Mouse (Mus musculus) myocyte (in vitro differentiated cells): ENCODE results near the gene RPS10-NUDT3. TPM values are rescaled to one million over a fixed set of nuclear protein-coding genes. Genes with fewer than 3 reads are reported as not detected.
"Not testable (repeated sequence)": the region's sequence is repeated elsewhere in the genome, so short reads cannot be mapped to it uniquely, and the experiment has no call there.

Source experiments
- H3K27me3 ChIP-seq: one replicate; pipeline ENCODE4 v1.6.1; 2011; ENCODE audit not compliant: control insufficient read depth, insufficient read depth, insufficient read length
- H3K36me3 ChIP-seq: one replicate; pipeline ENCODE4 v1.6.1; 2011; ENCODE audit not compliant: control insufficient read depth, insufficient read depth
- H3K4me2 ChIP-seq: one replicate; pipeline ENCODE4 v1.6.1; 2011; ENCODE audit warnings: low read depth, control low read depth
- H3K4me3 ChIP-seq: one replicate; pipeline ENCODE4 v1.5.1; 2011; ENCODE audit warnings: mild to moderate bottlenecking, control low read depth, moderate library complexity
- H3K79me2 ChIP-seq: one replicate; pipeline ENCODE4 v1.6.1; 2011; ENCODE audit not compliant: control insufficient read depth, insufficient read depth
- H3ac ChIP-seq: one replicate; pipeline ENCODE4 v1.6.1; 2011; ENCODE audit not compliant: control insufficient read depth, insufficient read length
- CEBPB ChIP-seq: IDR thresholded peaks from 2 replicates; pipeline ENCODE4 v1.6.1; 2011; ENCODE audit warnings: mild to moderate bottlenecking, moderate library complexity; ENCODE audit not compliant: poor library complexity, insufficient read depth, severe bottlenecking
- E2F4 ChIP-seq: IDR thresholded peaks from one replicate; pipeline ENCODE4 v1.6.1; 2011; ENCODE audit warnings: mild to moderate bottlenecking, control low read depth, moderate library complexity; ENCODE audit not compliant: insufficient read depth
- MAX ChIP-seq: IDR thresholded peaks from one replicate; pipeline ENCODE4 v1.6.1; 2011; ENCODE audit warnings: low read depth, mild to moderate bottlenecking, control low read depth
- MYOD1 ChIP-seq, 3 experiments: IDR thresholded peaks; one replicate each; pipeline ENCODE4 v1.6.1; 2011; ENCODE audit warnings: control low read depth in 2 of 3, low read depth in 2 of 3, mild to moderate bottlenecking in 2 of 3, moderate library complexity in 1 of 3; ENCODE audit not compliant: insufficient read length in 2 of 3, control insufficient read depth in 1 of 3
- MYOG ChIP-seq, 3 experiments: IDR thresholded peaks; one replicate each; pipeline ENCODE4 v1.6.1; 2011; ENCODE audit warnings: control low read depth in 2 of 3, low read depth in 2 of 3, mild to moderate bottlenecking in 2 of 3; ENCODE audit not compliant: insufficient read length in 2 of 3, control insufficient read depth in 1 of 3, insufficient read depth in 1 of 3
- POLR2A ChIP-seq: IDR thresholded peaks from one replicate; pipeline ENCODE4 v1.6.1; 2011; ENCODE audit warnings: low read depth, mild to moderate bottlenecking, control low read depth, moderate library complexity; ENCODE audit not compliant: insufficient read length
- POLR2AphosphoS2 ChIP-seq: IDR thresholded peaks from one replicate; pipeline ENCODE4 v1.6.1; 2011; ENCODE audit warnings: low read depth, control low read depth; ENCODE audit not compliant: insufficient read length
- REST ChIP-seq: IDR thresholded peaks from one replicate; pipeline ENCODE4 v1.6.1; 2011; ENCODE audit warnings: mild to moderate bottlenecking, control low read depth, moderate library complexity; ENCODE audit not compliant: insufficient read depth, insufficient read length
- SRF ChIP-seq: IDR thresholded peaks from one replicate; pipeline ENCODE4 v1.6.1; 2011; ENCODE audit warnings: low read depth; ENCODE audit not compliant: control insufficient read depth, insufficient read length
- TCF12 ChIP-seq: IDR thresholded peaks from one replicate; pipeline ENCODE4 v1.6.1; 2011; ENCODE audit warnings: mild to moderate bottlenecking, control low read depth; ENCODE audit not compliant: poor library complexity, insufficient read depth, severe bottlenecking
- TCF3 ChIP-seq: IDR thresholded peaks from one replicate; pipeline ENCODE4 v1.6.1; 2011; ENCODE audit warnings: low read depth, control low read depth; ENCODE audit not compliant: insufficient read length
- USF1 ChIP-seq: IDR thresholded peaks from one replicate; pipeline ENCODE4 v1.6.1; 2011; ENCODE audit warnings: low read depth, mild to moderate bottlenecking, control low read depth, moderate library complexity
- polyA plus RNA-seq: library from polyadenylated mRNA; unstranded; fragments of >200 nt; fragmentation: generic; extraction: Trizol; gene quantifications from one replicate; pipeline ENCODE4 v1.2.1, GENCODE M21; 2012; ENCODE audit warnings: missing spikeins

Gene RPS10-NUDT3
- polyA plus RNA-seq, 1 experiment: not detected

DNA sequence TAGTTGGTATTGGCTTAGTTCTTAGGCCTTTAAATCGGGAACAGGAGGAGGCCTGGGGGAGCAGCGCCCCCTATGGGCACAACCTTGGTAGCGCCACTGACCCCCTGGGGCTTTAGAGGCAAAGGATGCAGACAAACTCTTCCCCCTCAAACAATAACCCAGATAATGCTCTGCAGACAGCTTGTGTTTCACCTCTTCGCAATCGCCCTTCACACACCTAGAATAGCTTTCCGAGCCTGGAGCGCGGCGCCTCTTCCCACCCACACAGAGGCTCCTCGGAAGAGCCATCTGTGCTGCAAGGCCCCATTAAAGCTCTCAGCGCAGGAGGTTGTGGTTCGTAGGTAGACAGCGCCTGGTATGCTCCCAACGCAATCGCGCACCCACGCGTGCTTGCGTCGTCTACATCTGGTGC, 3.9 kb upstream of the RPS10-NUDT3 start:
- TF ChIP-seq MAX: no peak
- no peaks in the 10 kb centered on the region for H3K36me3 ChIP-seq
- no peak overlapping the region for H3K4me2 ChIP-seq
- H3K27me3 ChIP-seq: no peaks in the 10 kb centered on the region
- H3K4me3 ChIP-seq: no peak overlapping the region
- no peak overlapping the region for H3ac ChIP-seq
- peaks cover 11% of the 10 kb centered on the region for H3K79me2 ChIP-seq

DNA sequence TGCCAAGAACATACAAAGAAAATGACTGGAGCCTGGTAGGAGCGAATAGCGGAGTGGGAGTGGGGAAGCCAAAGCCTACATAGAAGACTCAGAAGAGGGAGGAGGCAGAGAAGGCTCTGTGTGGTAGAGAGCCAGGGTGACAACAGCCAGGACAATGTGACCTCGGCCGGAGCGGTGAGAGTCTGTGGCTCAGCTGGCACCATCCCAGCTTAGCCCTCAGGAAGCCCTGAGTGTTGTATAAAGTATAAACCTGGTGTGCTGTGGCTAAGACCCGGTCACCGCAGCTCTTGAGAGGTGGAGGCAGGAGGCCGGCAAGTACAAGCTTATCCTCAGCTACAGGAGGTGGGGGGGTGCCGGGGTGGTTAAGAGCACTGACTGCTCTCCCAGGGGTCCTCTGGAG, 2.3 kb upstream of the RPS10-NUDT3 start:
- no peak for TF ChIP-seq MYOD1 (IDR thresholded peaks at IDR 0.05; ENCODE audit: control insufficient read depth in 1 of 3, insufficient read length in 2 of 3, low read depth in 2 of 3)
- TF ChIP-seq MAX: no peak
- TF ChIP-seq REST: no peak
- no peak for TF ChIP-seq SRF
- no peak for TF ChIP-seq TCF12
- no peak for TF ChIP-seq CEBPB
- no peak for TF ChIP-seq TCF3
- TF ChIP-seq POLR2AphosphoS2: no peak
- no peak for TF ChIP-seq E2F4
- no peak for TF ChIP-seq POLR2A
- no peak for TF ChIP-seq USF1
- no peak for TF ChIP-seq MYOG (IDR thresholded peaks at IDR 0.05; ENCODE audit: control insufficient read depth in 1 of 3, insufficient read depth in 1 of 3, insufficient read length in 2 of 3, low read depth in 2 of 3)
- Histone ChIP-seq H3K27me3 (no peaks in the 10 kb centered on the region), H3ac (no peak overlapping the region), H3K4me3 (no peak overlapping the region), H3K4me2 (no peak overlapping the region), H3K36me3 (peaks cover 14% of the 10 kb centered on the region), H3K79me2 (peaks cover 27% of the 10 kb centered on the region)

DNA sequence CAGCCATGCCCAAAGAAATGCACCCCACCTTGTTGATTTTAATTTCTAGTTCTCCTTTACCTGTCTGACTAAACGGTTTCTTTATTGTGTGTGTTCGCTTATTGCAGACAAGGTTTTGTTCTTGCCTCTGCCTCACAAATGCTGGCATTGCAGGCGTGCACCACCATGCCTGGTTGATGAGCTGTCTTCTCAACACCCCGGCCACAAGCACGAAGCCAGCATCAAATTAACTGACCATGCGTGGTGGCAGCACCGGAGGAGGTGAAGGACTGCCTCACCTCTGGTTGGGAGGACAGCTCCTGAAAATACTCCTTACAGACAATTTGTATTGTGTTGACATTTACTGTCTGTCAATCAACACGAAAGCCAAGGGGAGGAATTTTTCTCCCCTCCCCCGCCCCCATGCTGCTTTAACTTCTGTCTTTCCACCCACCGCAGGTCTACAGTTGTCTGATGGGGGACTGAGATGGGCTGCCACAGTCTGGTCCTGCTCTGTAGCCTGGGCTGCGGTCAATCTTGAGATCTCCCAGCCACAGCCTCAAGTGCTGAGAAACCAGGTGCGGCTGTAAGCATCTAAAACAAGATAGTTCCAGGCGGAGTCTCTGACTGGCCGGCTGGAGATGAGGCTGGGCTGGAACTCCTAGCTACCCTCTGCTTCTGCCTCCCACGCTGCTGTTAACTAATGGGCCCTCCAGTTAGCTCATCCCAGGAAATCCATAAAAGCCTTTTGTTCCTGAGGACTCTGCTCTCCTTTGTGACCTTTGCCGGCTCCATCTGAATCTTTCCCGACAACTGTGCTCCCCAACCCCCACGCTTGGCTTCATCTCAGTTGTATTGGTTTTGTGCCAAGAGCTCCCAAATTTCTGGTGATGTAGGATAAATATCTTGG, 1.4 kb upstream of the RPS10-NUDT3 start, which contains the start of gene Rps10:
Gene Rps10 (minus strand): TSS at position 538 of the 889 bp plus-strand sequence.
- peak within 1 kb of the TSS; percentile 71 for H3K4me2 ChIP-seq
- H3K79me2 ChIP-seq: peaks cover 36% of the 10 kb centered on the region
- TF ChIP-seq MAX: no peak
- TF ChIP-seq REST: no peak
- TF ChIP-seq CEBPB: no peak
- no peak for TF ChIP-seq USF1
- TF ChIP-seq MYOD1 (IDR thresholded peaks at IDR 0.05; ENCODE audit: control insufficient read depth in 1 of 3, insufficient read length in 2 of 3, low read depth in 2 of 3): no peak
- TF ChIP-seq TCF3: no peak
- no peak for TF ChIP-seq TCF12
- TF ChIP-seq POLR2AphosphoS2: no peak
- TF ChIP-seq MYOG (IDR thresholded peaks at IDR 0.05; ENCODE audit: control insufficient read depth in 1 of 3, insufficient read depth in 1 of 3, insufficient read length in 2 of 3, low read depth in 2 of 3): no peak
- no peak for TF ChIP-seq SRF
- TF ChIP-seq E2F4: no peak
- TF ChIP-seq POLR2A: no peak
- H3K36me3 ChIP-seq: peaks cover 23% of the 10 kb centered on the region
- H3K4me3 ChIP-seq: peak within 1 kb of the TSS; percentile 96
- peak within 1 kb of the TSS; percentile 61 for H3ac ChIP-seq
- H3K27me3 ChIP-seq: no peaks in the 10 kb centered on the region

DNA sequence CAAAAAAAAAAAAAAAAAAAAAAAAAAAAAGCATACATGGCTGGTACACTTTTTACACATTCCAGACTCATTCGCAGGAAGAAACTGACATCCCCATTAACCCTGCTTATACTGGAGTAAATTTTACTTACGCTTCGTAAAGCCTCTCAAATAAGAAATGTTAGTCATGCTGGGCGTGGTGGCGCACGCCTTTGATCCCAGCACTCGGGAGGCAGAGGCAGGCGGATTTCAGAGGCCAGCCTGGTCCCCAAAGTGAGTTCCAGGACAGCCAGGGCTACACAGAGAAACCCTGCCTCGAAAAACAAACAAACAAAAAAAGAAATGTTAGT, 517 bp upstream of the RPS10-NUDT3 start:
- peaks cover 32% of the 10 kb centered on the region for H3K36me3 ChIP-seq
- peaks cover 37% of the 10 kb centered on the region for H3K79me2 ChIP-seq
- peak overlapping the region; percentile 71 for H3K4me2 ChIP-seq
- H3ac ChIP-seq: peak overlapping the region; percentile 61
- H3K27me3 ChIP-seq: not testable (repeated sequence)
- peak overlapping the region; percentile 96 for H3K4me3 ChIP-seq

DNA sequence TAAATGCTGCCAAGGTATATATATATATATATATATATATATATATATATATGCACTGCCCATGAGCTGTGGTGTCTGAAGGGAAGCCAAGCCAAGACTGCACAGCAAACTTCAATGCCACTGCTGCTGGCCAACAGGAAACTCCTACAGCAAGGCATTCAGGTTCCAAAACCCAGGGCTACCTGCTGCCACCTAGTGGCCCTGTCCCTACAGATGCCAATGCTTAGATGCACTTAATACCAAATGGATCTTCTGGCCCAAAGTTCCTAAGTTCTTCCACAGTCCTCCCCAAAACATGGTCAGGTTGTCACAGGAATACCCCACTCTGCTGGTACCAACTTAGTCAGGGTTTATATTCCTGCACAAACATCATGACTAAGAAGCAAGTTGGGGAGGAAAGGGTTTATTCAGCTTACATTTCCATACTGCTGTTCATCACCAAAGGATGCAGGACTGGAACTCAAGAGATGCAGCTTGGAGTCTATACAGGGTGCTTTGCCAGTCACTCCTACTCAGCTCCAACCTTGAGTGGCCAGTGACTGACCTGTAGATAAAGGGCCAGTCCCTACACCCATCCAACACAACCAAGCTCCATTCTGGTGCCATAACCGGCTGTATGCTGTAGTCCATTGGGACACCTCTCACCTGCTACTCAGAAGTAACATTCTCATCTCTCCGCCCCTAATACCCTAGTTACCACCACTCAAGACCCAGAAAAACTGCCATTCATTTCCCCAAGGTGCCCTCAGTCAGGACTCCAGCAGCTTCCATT, 5.6 kb downstream of the RPS10-NUDT3 start:
- no peak overlapping the region for H3K4me3 ChIP-seq
- peaks cover 31% of the 10 kb centered on the region for H3K79me2 ChIP-seq
- no peak overlapping the region for H3K4me2 ChIP-seq
- no peak overlapping the region for H3ac ChIP-seq
- no peaks in the 10 kb centered on the region for H3K27me3 ChIP-seq
- TF ChIP-seq POLR2AphosphoS2 (peak; percentile 96), MYOG (IDR thresholded peaks at IDR 0.05; ENCODE audit: control insufficient read depth in 1 of 3, insufficient read depth in 1 of 3, insufficient read length in 2 of 3, low read depth in 2 of 3) (no peak), MYOD1 (IDR thresholded peaks at IDR 0.05; ENCODE audit: control insufficient read depth in 1 of 3, insufficient read length in 2 of 3, low read depth in 2 of 3) (no peak), POLR2A (peak; percentile 22), E2F4 (no peak)
- H3K36me3 ChIP-seq: peaks cover 34% of the 10 kb centered on the region
